Mouse (Mus musculus) mature B cell (primary cell): Measurements from ENCODE around the gene Nav2.

Experiments
- in situ Hi-C: fragments of 300-500 bp; cut with MboI; formaldehyde crosslinking; loops from 2 replicates; pipeline ENCODE4 v1.14.3; 2019

Nav2 gene

DNA sequence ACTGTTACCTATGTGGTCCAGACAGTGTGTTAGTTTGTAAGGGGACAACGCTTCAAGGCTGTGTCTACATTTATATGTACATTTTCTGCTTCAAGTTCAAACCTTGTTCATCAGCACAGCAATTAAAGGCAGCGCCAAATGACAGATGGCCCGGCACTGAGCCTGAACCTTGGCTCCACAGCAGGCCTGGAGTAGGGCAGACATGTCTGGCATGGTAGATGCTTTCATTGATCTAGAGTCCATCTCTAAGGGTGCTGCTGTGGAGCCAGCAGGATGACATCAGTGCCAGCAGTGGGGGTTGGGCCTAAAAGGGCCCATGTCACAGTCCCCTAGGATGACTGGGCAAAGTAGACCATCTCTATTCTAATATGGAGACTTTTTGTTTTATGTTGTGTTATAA lies 186.0 kb downstream of the Nav2 start:
- in situ Hi-C loops = no loop called here

DNA sequence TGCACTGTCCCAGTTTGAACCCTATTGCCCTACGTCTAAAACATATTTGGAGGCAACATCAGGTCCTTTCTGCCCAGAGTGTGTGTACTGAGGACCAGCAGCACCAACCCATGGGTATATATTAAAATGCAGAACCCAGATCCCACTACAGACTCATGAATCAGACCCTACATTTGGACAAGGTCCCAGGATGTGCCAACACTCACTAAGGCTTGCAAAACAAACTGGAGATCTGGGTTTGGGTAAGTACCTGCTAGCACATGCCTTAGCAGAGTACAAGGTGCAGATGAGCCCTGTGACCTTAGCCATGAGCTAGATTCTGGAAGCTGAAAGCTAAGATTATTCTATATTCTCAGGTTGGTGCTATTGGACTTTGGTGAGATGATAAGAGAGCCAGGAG lies 192.8 kb downstream of the Nav2 start:
- in situ Hi-C loops = no loop called here

DNA sequence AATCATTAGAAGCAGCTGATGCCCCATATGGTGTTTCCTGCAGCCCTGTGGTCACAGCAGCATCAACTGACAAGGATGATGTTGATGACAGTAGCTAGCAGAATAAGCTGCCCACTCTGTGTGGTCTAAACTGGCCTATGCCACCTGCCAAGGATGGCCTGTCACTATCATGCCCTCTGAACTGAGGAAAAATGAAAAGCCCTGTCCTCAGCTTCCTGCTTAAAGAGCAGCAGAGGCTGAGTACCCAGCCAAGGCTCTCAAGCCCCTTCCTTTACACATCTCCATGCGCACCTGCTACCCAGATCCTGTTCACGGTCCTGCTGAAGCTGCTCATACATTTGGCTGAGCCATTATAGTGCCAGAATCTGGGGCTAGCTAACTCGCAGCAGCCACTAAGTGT lies 193.7 kb downstream of the Nav2 start:
- in situ Hi-C loops = no loop called here

DNA sequence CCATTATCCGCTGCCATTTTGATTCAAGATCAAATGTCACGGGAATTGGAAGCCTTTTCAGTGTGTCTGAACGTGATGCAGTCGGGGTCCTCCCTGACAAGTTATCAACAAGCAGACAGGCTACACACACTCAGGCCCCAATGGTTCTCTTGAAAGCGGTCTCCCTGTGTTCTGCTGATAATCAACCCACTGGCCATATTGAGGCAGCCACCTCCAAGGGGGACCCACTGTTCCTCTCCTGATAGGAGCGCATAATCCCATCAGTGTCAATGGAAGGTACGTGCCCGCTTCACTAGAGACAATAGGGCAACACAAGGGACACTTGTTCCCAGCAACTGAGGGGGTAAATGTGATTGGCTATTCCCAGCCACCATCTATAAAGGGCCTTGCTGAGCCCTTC lies 195.9 kb downstream of the Nav2 start:
- in situ Hi-C loops = no loop called here

DNA sequence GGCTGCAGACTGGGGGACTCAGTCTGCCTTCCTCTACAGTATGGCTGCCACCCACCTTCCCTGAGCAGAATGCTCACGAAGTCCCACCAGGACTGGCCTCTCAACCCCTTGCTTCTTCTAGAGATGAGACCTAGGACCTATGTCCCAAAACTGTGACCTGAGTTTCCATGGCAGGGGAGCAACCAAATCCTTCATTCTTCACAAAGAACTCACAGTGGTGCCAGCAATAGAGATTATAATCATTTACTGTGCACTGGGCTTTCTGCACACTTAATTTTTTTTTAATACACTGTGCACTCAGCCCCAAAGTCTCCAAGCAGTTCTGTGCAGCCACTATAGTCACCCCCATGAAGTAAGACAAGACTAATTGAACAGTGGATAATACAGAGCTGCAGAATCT lies 196.3 kb downstream of the Nav2 start:
- in situ Hi-C loops = no loop called here

DNA sequence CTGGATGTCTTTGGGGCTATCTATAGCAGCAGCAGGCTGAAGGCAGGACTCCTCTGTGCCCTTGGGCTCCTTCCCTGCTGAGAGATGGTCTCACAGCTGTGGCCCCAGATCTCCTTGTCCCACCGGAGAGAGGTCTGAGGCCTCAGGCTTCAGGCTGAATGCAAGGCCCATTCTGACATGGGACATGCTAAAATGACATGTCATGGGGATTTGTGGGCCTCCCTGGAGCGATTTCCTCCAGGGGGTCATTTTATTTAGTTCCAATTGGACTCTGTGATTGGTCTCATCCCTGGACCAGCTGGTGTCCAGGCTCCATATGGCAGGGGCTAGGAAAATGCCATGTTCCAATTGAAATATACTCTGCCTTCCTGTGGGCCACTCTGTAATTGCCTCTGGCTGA lies 197.0 kb downstream of the Nav2 start:
- in situ Hi-C loops = no loop called here

DNA sequence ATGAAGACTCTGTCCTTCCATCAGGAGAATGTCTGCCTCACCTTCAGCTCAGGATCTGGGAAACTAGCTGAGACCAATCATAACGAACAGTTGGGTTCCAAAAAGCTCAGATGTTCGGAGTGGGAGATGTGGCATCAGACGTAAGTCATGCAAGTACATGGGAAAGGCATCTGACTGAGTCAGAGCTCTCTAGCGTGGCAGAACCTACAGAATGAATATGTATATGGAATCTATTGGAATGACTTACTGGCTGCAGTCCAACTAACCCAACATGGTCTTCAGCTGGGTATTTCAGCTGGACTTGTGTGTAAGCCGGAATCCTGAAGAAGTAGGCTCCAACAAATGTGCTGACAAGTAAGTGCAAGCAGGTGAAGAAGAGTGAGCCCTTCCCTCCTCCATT lies 199.6 kb downstream of the Nav2 start:
- in situ Hi-C loops = no loop called here

DNA sequence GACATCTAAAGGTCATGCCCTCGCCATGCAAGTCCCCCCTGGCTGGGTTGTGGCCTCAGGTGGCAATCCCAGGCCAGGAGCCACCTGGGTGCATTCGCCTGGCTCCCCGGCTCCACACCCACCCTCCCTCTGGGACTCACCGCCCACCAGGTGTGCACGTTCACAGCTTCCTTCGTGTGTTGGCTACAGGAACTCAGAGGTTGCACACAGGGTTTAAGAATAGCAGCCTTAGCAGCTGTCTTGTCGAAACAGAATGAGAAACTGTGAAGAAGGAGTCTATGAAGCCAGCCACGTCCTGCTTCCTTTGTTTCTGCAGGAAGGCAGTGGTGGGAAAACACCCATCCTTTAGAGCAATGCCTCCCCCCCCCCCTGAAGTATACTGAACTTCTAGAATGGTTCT lies 210.5 kb downstream of the Nav2 start:
- in situ Hi-C loops = no loop called here

DNA sequence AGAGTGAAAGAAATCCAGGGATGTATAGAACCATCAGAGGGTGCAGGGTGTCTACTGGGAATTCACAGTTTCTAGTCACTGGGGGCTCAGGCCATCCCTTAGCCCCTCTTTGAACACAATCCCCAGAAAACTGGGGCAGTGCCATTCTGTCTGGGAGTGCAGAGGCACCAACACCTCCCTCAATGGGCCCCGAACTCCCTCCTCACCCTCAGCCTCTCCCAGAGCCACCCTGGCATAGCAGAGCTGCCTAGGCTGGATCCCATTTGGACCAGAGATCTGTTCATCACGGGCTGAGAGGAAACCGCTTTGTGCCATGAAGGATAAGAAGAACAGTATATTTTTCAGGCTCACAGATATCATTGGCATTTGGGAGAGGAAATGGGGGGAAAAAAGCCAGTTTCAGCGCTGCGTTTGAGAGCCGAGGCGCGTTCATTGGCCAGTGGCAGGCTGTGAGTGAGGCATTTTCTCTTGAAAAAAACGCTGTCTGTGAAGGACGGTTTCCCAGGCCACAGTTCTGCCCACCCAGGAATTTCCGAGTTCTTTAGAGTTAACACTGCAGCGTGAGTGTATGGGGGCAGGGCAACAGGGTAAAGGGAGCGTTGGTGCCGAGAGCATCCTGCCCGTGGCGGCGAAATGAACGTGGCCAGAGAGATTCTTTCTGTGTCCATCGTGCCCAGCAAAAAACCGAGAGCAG lies 211.4 kb downstream of the Nav2 start:
- in situ Hi-C loops = loop anchor here (10.0 kb wide), 1 partner anchor 365 kb away; no protein-coding TSS in a partner anchor

DNA sequence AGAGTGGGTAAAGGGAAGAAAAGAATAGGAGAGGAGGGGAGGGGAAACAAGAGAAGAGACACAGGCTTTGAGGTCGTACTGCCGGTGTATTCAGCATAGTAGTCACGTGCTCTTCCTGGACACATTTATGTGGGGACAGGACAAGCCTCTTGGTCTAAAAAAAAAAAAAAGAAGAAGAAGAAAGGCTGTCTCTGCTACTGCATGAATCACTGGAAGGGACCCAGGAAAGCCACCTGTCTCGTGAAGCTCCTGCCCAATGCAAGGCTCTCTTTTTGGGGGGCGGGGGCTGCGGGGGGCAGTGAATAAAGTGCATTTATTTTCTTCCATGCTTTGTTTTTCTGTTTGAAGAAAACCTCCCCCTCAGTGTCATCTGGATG lies 212.0 kb downstream of the Nav2 start:
- in situ Hi-C loops = loop anchor here (10.0 kb wide), 1 partner anchor 366 kb away; no protein-coding TSS in a partner anchor

DNA sequence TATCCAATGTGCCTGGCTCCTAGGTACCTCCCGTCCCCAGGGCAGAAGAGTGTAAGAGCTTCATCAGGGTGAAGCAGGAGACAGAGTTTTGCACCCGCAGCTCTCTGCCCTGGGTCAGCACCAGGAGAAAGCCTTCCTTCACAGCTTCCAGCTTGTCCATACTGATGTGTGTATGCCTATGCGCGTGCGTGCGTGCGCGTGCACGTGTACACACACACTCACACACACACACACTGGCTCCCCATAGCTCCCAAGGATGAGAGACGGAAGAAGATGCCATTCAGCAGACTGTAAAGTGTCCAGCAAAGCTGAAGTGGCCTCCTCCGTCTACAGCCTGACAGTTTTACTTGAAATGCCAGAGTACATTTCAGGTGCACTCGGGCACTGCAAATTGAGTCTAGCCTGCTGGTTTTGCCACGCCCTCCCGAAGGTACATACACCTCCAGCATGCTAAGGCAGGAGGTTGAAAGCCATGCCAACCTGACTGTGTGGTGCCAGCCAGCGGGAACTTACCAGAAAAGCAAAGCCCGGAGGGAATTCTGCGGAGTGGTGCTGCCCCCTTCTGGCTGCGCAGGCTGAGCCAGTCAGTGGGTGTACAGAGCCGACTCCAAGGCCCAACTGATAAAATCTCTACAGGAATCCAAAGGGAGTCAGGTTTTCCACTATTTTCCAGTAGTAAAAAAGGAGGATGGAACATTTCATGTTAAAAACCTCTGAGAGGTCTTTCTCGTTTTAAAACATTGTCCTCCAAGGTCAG lies 212.6 kb downstream of the Nav2 start:
- in situ Hi-C loops = loop anchor here (10.0 kb wide), 1 partner anchor 366 kb away; no protein-coding TSS in a partner anchor

DNA sequence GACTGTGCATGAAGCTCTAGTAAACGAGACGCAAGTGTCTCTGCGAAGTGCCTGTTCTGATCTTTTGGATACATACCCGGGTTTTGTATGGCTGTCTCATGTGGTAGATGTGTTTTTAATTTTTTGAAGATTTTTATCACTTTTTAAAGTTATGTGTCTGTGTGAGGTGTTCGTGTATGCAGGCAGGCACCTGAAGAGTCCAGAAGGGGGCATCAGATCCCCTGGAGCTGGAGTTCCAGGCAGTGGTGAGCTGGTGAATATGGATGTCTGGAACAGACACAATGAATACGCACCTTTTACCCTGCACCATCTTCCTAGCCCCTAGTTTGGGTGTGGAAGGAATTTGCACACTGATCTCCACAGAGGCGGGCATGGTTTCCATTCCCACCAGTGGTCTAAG lies 214.0 kb downstream of the Nav2 start:
- in situ Hi-C loops = loop anchor here (10.0 kb wide), 1 partner anchor 368 kb away; no protein-coding TSS in a partner anchor

DNA sequence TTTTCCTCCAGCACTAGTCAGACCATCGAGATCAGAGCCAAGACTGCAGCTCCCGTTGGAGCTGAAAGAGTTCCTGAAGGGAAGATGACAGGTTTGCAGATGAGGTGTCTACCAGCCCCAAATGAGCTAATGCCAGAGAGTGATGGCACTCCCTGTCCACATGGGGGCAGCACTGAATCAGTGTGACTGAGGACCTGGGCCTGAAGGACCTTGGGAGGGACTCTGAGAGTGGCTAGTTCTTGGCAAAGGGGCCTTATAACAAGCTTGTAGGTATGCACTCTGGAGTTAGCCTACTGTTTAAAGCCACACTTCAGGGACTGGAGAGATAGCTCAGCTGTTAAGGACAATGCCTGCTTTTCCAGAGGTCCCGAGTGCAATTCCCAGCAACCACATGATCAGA lies 217.0 kb downstream of the Nav2 start:
- in situ Hi-C loops = loop anchor here (10.0 kb wide), 1 partner anchor 371 kb away; no protein-coding TSS in a partner anchor

DNA sequence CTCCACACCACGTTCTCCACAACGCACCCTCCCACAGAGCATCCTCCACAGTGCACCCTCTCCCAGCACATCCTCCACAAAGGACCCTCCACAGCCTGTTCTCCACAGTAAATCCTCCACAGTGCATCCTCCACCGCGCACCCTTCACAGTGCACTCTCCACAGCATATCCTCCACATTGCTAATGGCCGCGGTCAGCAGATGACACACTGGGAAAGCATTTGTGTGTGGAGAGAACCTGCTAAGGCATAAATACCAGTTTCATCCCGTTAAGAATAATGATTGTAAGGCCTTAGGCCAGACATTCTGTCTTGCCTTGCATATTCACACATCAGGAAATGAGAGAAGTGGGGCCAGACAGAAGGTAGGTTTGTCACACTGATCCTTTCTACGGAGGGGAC lies 219.7 kb downstream of the Nav2 start:
- in situ Hi-C loops = loop anchor here (10.0 kb wide), 1 partner anchor 373 kb away; no protein-coding TSS in a partner anchor

DNA sequence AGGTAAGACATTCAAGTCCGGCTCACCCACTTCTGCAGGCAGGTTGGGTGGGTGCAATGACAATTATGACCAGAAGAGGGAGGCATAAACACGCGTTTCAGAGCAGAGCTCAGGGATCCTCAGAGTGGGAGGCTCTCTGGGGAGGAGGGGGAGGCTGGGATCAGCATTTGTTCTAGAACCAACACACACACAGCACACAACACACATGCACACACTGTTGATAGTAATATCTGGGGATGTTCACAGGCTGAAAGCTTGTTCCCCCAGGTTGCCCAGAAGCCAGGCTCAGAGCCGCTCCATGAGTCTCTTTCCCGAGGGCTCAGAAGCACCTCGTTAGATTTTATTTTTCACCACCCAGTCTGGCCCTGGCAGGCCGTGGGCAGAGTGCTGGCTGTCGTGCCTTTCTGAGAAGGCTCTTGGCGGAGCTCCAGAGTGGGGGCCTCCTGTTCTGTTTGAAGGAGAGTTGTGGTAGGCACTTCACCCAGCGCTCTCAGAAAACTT lies 224.4 kb downstream of the Nav2 start:
- in situ Hi-C loops = no loop called here

DNA sequence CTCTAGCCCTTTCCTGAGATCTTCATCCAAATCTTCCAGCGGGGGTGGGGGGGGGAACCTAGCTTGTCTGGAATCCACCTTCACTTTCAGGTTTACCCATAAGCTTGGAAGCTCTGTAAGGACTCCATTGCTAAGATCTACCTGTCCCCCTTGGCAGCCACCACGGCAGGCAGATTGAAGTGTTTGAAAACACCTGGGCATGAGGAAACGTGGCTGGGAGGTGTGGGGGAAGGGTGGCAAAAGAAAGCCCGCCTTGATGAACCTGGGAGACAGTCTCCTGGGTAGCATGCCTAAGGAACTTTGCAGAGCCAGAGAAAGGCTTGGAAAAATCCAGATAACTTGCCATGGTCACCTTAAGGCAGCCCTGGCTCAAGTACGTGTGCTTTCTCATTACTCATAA lies 225.9 kb downstream of the Nav2 start:
- in situ Hi-C loops = no loop called here

DNA sequence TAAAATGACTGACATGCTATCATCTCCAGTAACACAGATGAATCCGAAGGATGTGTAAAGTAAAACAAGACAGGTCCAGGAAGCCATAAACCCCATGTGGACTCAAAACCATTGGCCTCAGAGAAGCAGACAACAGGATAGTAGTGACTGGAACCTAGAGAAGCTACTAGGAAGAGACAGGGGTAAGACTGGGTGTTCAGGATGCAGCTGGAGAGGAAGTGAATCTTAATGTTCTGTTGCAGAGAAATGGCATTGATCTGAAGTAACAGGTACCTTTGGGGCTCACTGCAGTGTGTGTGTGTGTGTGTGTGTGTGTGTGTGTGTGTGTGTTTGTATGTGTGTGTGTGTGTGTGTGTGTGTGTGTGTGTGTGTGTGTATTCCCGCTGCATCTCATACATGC lies 231.2 kb downstream of the Nav2 start:
- in situ Hi-C loops = no loop called here

DNA sequence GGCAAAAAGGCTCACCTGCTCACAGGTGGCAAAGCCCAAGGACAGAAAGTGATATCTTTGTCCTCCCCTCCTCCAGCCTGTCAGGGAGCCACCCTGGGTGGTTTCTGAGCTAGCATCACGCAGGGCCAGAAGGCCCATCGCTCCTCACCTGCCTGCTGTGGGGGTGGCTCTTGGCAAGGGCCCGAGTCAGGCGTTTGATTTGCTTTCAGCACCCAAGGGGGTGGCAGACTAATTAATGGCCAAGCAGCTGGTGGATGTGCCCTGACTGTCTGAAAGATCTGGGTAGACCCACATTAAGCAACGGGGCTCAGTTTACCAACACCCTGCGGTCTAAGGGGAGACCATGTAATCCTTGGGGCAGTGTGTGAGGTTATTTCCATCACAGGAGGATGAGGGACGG lies 235.4 kb downstream of the Nav2 start:
- in situ Hi-C loops = no loop called here

DNA sequence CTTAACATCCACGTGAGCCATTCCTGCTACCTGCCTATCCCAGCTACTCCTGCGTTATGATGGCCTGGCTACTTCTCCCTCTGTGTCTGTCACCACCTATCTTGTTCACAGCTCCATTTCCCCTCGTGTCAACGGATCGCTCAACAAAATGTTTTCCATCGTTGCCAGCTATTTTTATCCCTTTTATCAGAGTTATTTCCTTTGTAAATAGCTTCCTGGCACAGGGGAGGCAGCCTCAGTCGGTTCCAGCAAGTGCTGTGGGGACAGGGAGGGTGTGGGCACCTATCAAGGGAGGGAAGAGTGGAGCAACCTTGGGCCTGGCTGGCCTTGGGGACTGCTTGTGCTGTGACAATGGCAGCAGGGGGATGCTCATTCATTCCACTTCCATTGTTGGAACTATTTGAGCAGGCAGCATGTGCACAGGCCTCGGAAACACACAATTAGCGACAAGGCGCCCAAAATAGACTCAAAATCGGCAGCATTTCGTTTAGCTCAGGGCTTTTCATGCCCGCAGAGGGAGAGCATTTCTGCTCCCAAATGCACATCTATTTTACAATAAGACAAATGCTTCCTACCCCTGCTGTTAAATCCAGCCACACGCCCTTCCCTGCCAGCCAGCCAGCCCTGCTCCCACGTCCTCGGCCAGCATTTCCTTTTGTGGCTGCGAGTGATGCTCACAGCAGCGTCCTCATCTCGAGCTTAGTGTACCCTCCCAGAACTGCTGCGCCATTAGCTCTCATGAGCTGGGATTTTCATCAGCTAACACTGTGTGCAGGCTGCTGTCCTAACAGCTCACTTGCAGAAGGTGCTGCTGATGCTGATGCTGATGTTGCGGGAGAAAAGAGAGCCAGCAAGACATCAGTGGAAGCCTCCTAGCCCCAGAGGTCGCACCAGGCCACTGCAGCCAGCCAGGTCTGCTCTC lies 237.5 kb downstream of the Nav2 start:
- in situ Hi-C loops = no loop called here

DNA sequence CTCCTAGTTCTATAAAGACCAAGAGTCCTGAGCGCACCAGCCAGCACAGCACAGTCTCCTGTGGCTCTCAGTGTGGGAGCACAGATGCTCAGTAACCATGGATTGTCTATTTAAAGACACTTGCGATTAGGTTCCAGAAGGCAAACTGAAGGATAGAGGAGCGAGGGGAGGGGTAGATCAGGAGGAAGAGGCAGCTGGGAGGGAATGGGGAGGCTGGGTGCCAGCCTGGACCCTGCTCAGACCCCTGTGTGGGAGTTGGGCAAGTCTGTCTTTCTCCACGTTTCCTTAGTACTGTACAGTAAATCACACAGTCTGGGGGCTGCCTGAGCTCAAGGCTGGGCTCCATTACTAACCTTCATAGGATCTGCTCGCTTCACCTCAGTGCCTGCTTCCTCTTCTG lies 243.8 kb downstream of the Nav2 start:
- in situ Hi-C loops = no loop called here

DNA sequence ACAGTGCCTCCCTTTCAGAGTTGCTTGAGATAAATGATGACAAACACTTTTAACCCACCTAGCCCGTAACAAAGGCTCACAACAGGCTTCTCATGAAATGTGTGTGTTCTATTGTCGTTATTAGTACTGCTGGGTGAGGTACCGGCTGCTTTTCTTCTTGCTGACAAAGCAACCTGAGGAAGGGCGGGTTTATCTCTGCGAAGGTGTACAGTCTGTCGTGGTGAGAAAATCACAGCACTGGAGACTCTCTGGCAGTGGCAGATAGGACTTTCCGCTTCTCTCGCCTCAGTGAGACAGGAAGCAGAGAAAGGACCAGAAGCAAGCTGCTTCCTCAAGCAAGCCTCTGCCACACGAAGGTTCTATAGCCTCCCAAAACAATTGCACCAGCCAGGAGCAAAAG lies 244.2 kb downstream of the Nav2 start:
- in situ Hi-C loops = no loop called here
